ENCODE assay signal across 9 mouse cellular contexts in the genomic region with DNA sequence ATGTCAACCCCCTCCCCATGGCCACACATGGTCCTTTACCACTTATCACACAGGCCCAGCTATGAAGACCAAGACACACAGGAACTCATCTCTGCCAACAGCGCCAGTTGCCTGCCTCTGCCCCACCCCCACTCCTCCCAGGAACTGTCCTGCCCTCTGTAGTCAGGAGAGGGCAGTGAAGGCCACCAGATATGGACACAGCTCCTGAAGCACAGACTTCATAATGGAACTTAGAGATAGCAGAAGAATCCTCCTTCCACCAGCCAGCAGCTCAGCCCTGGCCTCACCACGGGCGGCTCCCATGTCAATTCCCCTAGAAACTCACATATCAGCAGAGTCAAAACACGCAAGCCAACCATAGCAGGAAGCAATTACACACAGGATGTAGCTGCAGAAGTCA. TPM values are rescaled to one million over a fixed set of nuclear protein-coding genes. Genes with fewer than 3 reads are reported as not detected.
DNase-seq lines count a peak whose midpoint lies in the region; ATAC-seq lines count a peak whose summit lies in the region.
"Had no signal": no experiment of that assay in that cellular context is flagged by ENCODE, and none has a peak within 500 bp of the region (broad histone marks: within the 10 kb centered on the region; RNA-seq: fewer than 3 reads in every experiment).

No protein-coding gene starts in this region.

- H3K4me3 ChIP-seq in midbrain, embryonic 13.5 days (replicated peaks) = no peak overlapping the region

- peaks cover 32% of the 10 kb centered on the region for H3K4me1 ChIP-seq in midbrain, embryonic 13.5 days (replicated peaks)

- ATAC-seq in midbrain, embryonic 13.5 days = peak; percentile 63

- DNase-seq in spleen, postnatal 36 days (ENCODE audit: low spot score in 2 of 2) = peak; percentile 16 to 17
- DNase-seq in spleen, postnatal 14 days (ENCODE audit: low spot score in 2 of 2) = no peak
- peak; percentile 34 for DNase-seq in cerebellum, adult 11-12 months
- peak; percentile 38 to 39 for DNase-seq in frontal cortex, postnatal 14 days (ENCODE audit: low spot score in 2 of 2)
- peak; percentile 13 to 41 for DNase-seq in layer of hippocampus, adult 18-20 months (ENCODE audit: low spot score in 2 of 2)
- DNase-seq in telencephalon, adult 2 months (ENCODE audit: low read depth, low spot score) = peak; percentile 13

- H3K9ac ChIP-seq in midbrain, embryonic 13.5 days (replicated peaks) = no peak overlapping the region

- no peaks in the 10 kb centered on the region for H3K36me3 ChIP-seq in midbrain, embryonic 13.5 days

- peaks cover 24% of the 10 kb centered on the region for H3K27me3 ChIP-seq in midbrain, embryonic 13.5 days

- H3K27ac ChIP-seq in midbrain, embryonic 13.5 days = no peak overlapping the region

- whole genome bisulfite sequencing in midbrain, embryonic 13.5 days = 40% methylated on average over 4 of the region's 4 CpGs

- H3K9me3 ChIP-seq in midbrain, embryonic 13.5 days = no peaks in the 10 kb centered on the region

- H3K4me2 ChIP-seq in midbrain, embryonic 13.5 days (replicated peaks) = no peak overlapping the region

RNA-seq across cellular contexts. Expression of a gene that starts 49.9 kb away (rescaled TPM):
- not detected for total RNA-seq in layer of hippocampus, adult 18-20 months (2021)
- 0.35 and 0.73 TPM in 2 replicates for polyA plus RNA-seq in midbrain, embryonic 13.5 days (2015; fragmentation: Nextera tagmentation; extraction: Ambion mirVana)
- polyA plus RNA-seq: limb, embryonic 14.5 days; stomach, embryonic 16.5 days had no signal

Comparison
In these comparisons a context has a peak if more than half of its experiments do, and no peak if none do; other contexts are left out.
1. DNase-seq: peak in spleen, postnatal 36 days (2 of 2), cerebellum, adult 11-12 months (single experiment), frontal cortex, postnatal 14 days (2 of 2), layer of hippocampus, adult 18-20 months (2 of 2) and telencephalon, adult 2 months (single experiment); none in spleen, postnatal 14 days (0 of 2).